Mouse (Mus musculus): Measurements from ENCODE around the gene Itga6.

DNA sequence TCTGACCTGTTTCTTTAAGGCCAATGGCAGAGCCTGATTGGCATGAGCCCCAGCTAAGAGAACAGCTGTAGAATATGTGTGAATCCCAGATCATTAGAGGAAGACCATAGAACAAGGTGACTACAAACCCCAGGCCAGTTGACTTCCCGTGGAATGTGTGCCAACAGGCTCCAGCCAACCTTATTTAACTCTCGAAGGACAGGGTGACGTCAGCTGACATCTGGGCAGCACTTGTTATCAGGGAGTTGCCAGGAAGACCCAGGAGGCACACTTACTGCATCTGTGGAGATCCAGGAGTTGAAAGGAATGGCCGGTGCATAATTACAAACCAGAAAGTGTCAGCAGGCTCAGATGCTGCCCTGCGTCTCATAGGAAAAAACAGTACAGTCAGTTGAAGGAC, 16.6 kb upstream of the Itga6 start:
- TF ChIP-seq CTCF (IDR thresholded peaks at IDR 0.05; ENCODE audit: low read depth), result no peak
- TF ChIP-seq EP300 (IDR thresholded peaks at IDR 0.05; ENCODE audit: low read depth), result no peak

All from heart, postnatal 0 days (tissue).